ENCODE assay signal across 8 mouse cellular contexts in genomic region chr3:92117930-92118329, GRCm38 (mm10). TPM values are rescaled to one million over a fixed set of nuclear protein-coding genes. Genes with fewer than 3 reads are reported as not detected.
DNase-seq lines count a peak whose midpoint lies in the region; ATAC-seq and TF ChIP-seq lines count a peak whose summit lies in the region.

No protein-coding gene starts in this region.

- DNase-seq in cerebellum, postnatal 14 days, result peak; percentile 15 to 16
- no peak for DNase-seq in cerebellum, adult 9-11 months
- DNase-seq in lung, embryonic 14.5 days, result peak; percentile 63
- no peak for DNase-seq in lung, postnatal 14 days
- peak; percentile 63 for DNase-seq in embryo, embryonic 10.5 days (ENCODE audit: low spot score)
- DNase-seq in limb, embryonic 14.5 days (ENCODE audit: low spot score), result peak; percentile 17
- no peak for DNase-seq in cerebellum, postnatal 4 days (ENCODE audit: low spot score in 2 of 2)
- no peak for DNase-seq in cerebellum, adult 11-12 months

- ATAC-seq in lung, embryonic 14.5 days (ENCODE audit: insufficient read depth), result no peak
- ATAC-seq in limb, embryonic 14.5 days (ENCODE audit: low FRiP score, low read depth), result no peak

- no peaks in the 10 kb centered on the region for H3K9me3 ChIP-seq in lung, embryonic 14.5 days (ENCODE audit: low read depth, low read length)
- no peaks in the 10 kb centered on the region for H3K9me3 ChIP-seq in limb, embryonic 14.5 days (ENCODE audit: control insufficient read depth, low read length)

- WGBS in lung, embryonic 14.5 days, result 28% methylated on average over 3 of the region's 3 CpGs
- 36% methylated on average over 3 of the region's 3 CpGs for WGBS in limb, embryonic 14.5 days

- no peaks in the 10 kb centered on the region for H3K4me1 ChIP-seq in lung, embryonic 14.5 days (ENCODE audit: insufficient read depth)
- H3K4me1 ChIP-seq in limb, embryonic 14.5 days (ENCODE audit: control insufficient read depth, insufficient read depth, low read length), result no peaks in the 10 kb centered on the region

- no peak overlapping the region for H3K4me2 ChIP-seq in lung, embryonic 14.5 days
- H3K4me2 ChIP-seq in limb, embryonic 14.5 days (replicated peaks; ENCODE audit: low read depth, low read length, severe bottlenecking), result no peak overlapping the region

- no peaks in the 10 kb centered on the region for H3K36me3 ChIP-seq in lung, embryonic 14.5 days (ENCODE audit: insufficient read depth)
- no peaks in the 10 kb centered on the region for H3K36me3 ChIP-seq in limb, embryonic 14.5 days (ENCODE audit: control insufficient read depth, insufficient read depth, low read length)

- H3K4me3 ChIP-seq in lung, embryonic 14.5 days (ENCODE audit: low read depth, low read length), result no peak overlapping the region
- H3K4me3 ChIP-seq in limb, embryonic 14.5 days (replicated peaks; ENCODE audit: low read length), result no peak overlapping the region

- TF ChIP-seq POLR2A in limb, embryonic 14.5 days (IDR thresholded peaks at IDR 0.05; ENCODE audit: borderline replicate concordance, extremely low read depth, insufficient read depth, insufficient read length), result no peak

- H3K9ac ChIP-seq in lung, embryonic 14.5 days, result no peak overlapping the region
- H3K9ac ChIP-seq in limb, embryonic 14.5 days (ENCODE audit: low read depth, low read length, severe bottlenecking), result no peak overlapping the region

- peak; percentile 54 for TF ChIP-seq CTCF in lung, embryonic 14.5 days (IDR thresholded peaks at IDR 0.05; ENCODE audit: low read depth)

- no peak overlapping the region for H3K27ac ChIP-seq in lung, embryonic 14.5 days (ENCODE audit: low read depth)
- no peak overlapping the region for H3K27ac ChIP-seq in limb, embryonic 14.5 days (replicated peaks; ENCODE audit: low read depth, low read length)

- no peaks in the 10 kb centered on the region for H3K27me3 ChIP-seq in lung, embryonic 14.5 days (ENCODE audit: insufficient read depth, low read length)
- no peaks in the 10 kb centered on the region for H3K27me3 ChIP-seq in limb, embryonic 14.5 days (ENCODE audit: control insufficient read depth, insufficient read depth, low read length)

RNA-seq across cellular contexts. Expression of gene Prr9, which starts 5.8 kb away (rescaled TPM):
- not detected in 2 replicates for polyA plus RNA-seq in lung, embryonic 14.5 days (2014; fragmentation: Nextera tagmentation; extraction: Ambion mirVana)
- polyA plus RNA-seq in limb, embryonic 14.5 days (2012; rRNA removed), result 0.09 and 0.29 TPM in 2 replicates
- 3.0 and 6.2 TPM in 2 replicates for polyA plus RNA-seq in limb, embryonic 14.5 days (2014; fragmentation: Nextera tagmentation; extraction: Ambion mirVana)

RNA-seq across cellular contexts. Expression of gene Lelp1, which starts 24.6 kb away (rescaled TPM):
- not detected in 2 replicates for polyA plus RNA-seq in lung, embryonic 14.5 days (2014; fragmentation: Nextera tagmentation; extraction: Ambion mirVana)
- not detected in 2 replicates for polyA plus RNA-seq in limb, embryonic 14.5 days (2012; rRNA removed)
- not detected in 2 replicates for polyA plus RNA-seq in limb, embryonic 14.5 days (2014; fragmentation: Nextera tagmentation; extraction: Ambion mirVana)

RNA-seq across cellular contexts. Expression of gene Lor, which starts 35.0 kb away (rescaled TPM):
- 0.14 and 0.30 TPM in 2 replicates for polyA plus RNA-seq in lung, embryonic 14.5 days (2014; fragmentation: Nextera tagmentation; extraction: Ambion mirVana)
- 9.0 and 9.7 TPM in 2 replicates for polyA plus RNA-seq in limb, embryonic 14.5 days (2012; rRNA removed)
- 10.3 and 14.0 TPM in 2 replicates for polyA plus RNA-seq in limb, embryonic 14.5 days (2014; fragmentation: Nextera tagmentation; extraction: Ambion mirVana)

Comparison
In these comparisons a context has a peak if more than half of its experiments do, and no peak if none do; other contexts are left out.
1. DNase-seq: peak in cerebellum, postnatal 14 days (2 of 2), lung, embryonic 14.5 days (single experiment), embryo, embryonic 10.5 days (single experiment) and limb, embryonic 14.5 days (single experiment); none in cerebellum, adult 9-11 months (single experiment), lung, postnatal 14 days (single experiment), cerebellum, postnatal 4 days (0 of 2) and cerebellum, adult 11-12 months (single experiment).